Mouse (Mus musculus) 416B (cell line): ENCODE results near the gene Brsk1.

Experiments
- DNase-seq: peaks from one replicate; pipeline ENCODE4 v3.0.0; 2011; ENCODE audit warnings: low read depth

Brsk1 gene

DNA sequence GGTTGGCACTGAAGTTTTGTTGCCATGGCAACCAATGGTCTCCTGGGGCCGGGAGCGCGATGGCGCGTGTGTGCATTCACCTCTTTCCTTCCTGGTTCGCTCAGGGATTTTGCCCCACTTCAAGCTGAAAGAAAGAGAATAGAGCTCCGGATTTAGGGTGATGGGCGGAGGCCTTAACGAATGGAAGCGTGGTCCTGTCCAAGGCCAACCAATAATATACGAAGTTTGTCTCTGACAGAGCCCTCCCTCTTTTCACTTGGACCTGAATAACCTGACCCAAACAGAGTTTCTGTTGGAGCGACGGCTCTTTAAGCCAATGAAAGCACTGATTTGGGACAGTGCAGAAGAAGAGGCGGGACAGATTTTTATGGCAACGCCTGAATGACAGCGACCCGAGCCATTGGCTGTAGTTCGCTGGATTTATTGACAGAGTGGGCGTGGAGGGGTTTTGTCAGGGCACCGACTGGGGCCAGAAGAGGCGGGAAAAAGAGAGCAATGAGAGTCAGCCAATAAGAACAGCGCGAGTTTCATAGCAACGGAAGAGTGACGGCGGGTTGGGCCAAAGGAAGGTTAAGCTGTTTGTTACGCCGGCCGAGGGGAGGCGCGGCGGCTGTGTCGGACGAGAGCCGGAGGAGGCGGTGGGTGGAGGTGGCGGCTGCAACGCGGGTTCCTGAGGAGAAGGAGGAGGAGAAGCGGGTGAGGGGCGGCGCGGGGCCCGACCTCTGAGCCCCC lies 49.3 kb downstream of the Brsk1 start, which contains the start of gene Kmt5c:
TSS of gene Kmt5c (plus strand) at position 572 of the 732 bp plus-strand sequence.
- DNase-seq = peak; percentile 100

DNA sequence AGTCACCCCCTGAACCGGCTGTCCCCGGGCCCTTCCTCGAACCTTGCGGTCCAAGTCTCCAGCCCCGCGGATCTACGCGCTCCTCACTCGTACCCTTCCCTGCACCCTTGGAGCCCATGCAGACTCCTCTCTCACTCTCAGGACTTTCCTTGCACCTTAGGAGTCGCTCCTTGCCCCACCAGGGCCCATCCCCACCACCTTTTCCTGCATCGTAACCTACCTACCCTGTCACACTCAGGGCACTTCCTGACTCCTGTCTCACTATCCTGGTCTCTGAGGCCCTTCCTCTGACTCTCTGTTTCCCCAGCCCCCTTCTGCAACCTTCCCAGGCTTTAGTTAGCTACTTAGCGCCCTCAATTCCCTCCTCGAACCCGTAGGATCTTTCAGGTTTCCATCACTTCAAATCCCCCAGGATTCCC lies 49.9 kb downstream of the Brsk1 start:
- DNase-seq = no peak

DNA sequence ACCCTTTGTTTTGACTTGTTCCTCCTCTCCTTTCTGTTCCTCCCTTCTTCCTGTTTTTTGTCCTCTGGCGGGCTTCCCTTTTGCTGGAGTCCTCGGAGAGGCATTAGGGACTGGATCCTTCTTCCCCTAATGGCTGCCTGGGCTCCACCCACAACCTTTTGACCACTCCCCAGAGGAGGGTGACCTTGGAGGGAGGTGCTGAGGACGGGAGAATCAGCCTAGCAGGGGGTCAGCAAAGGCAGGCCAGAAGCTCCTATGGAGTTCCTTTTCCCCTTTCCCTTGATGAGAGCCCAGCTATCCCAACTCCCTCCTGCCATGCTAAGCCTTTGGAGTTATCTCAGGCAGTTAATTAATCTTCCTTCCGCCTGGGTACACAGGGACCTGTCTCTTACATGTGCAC lies 50.7 kb downstream of the Brsk1 start:
- peak; percentile 75 for DNase-seq

DNA sequence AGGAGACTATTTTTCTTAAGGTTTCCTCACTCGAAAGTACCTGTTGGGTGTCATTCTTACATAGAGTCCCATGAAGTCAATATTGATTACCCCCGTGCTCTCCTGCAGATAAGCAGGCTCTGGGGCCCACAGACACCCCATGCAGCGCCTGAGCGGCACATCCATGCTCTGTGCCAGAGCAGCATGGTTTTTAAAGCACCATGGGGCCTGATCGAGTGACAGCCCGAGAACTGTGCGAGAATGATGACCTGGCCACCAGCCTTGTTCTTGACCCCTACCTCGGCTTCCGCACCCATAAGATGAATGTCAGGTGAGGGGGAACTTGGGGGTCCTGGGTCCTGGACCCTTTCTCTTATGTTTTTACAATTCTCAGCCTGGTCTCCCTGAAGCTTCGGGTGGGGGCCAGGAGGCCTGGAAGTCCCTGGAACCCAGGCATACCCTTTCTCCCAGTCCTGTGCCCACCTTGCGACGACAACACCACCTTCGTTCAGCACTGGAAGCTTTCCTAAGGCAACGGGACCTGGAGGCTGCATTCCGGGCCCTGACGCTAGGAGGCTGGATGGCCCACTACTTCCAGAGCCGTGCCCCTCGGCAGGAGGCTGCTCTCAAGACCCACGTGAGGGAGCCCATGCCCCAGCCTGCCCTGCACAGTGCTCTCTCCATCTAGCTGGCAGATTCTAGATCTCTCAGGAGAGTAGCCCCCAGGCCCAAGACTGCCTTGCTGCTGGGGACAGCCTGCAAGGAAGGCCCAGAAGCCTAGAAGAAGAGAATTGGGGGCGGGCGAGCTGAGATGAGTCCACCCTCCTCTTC lies 51.5 kb downstream of the Brsk1 start:
- DNase-seq = no peak

- no peak for DNase-seq
Measured at GRCm38 (mm10) chr7:4742482-4742819, 52.0 kb downstream of the Brsk1 start.

DNA sequence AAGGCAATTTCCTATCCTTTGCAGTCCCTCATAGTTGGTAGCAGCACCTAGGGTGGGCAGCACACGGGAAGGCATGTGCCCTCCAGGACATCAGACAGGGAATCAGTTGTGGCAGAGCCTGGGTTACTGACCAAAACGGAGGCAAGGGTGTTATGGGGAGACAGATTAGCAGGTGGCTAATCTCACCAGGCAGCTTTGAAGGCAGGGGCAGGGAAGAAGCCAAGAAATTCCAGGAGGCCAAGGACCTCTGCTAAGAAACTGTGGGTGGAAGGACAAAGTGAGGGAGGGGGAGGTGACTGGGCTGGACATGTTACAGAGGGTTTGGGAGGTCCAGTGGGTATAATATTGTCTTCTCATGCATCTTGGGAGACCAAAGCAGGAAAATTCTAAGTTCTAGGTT lies 53.0 kb downstream of the Brsk1 start:
- DNase-seq = no peak

GRCm38 (mm10) chr7:4744886-4745285 lies 54.5 kb downstream of the Brsk1 start:
- no peak for DNase-seq

DNA sequence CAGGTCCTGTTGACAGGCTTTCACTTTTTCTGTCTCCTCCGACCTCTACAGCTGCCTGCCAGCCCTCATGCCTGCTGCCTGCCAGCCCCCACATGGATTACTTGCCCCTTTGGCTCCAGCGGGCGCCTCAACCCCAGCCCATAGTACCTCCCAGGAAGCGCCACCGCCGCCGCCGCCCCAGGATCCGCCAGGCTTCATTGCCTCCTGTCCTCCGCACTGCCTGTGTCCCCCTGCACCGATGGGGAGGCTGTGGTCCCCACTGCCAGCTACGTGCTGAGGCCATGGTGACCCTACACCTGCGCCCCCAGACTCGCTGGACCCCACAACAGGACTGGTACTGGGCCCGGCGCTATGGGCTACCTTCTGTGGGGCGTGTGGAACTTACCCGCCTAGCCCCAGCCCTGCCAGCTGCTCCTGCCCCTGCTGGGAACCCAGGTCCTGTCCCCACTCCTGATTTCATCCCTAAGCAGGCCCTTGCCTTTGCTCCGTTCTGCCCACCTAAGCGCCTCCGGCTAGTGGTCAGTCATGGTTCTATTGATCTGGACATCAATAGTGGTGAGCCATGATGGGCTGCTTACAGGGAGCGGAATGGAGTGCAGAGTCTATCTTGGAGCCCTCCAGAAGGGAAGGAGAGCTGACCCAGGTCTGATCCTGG lies 56.0 kb downstream of the Brsk1 start:
- DNase-seq = no peak

GRCm38 (mm10) chr7:4747156-4747899 lies 56.9 kb downstream of the Brsk1 start:
- DNase-seq = no peak

DNA sequence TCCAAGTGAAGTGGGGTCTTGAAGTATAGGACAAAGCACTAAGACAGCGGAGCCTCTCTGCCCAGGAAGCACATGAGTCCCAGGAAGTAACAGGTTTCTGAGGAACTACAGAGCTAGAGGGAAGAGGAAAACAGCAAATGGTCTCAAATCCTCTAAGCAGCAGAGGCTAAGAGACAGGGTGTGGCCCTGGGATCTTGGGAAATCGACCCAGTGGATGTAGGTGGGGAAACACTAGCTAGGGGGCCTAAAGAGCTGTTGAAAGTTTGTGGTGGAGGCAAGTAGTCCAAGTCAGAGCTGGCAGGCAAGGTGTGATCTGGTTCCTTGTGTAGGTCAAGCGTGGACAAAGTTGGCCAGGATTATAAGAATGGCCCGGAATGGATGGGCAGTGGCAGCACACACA lies 57.9 kb downstream of the Brsk1 start:
- DNase-seq = peak; percentile 24

GRCm38 (mm10) chr7:4749169-4749568 lies 58.8 kb downstream of the Brsk1 start:
- DNase-seq = peak; percentile 49

DNA sequence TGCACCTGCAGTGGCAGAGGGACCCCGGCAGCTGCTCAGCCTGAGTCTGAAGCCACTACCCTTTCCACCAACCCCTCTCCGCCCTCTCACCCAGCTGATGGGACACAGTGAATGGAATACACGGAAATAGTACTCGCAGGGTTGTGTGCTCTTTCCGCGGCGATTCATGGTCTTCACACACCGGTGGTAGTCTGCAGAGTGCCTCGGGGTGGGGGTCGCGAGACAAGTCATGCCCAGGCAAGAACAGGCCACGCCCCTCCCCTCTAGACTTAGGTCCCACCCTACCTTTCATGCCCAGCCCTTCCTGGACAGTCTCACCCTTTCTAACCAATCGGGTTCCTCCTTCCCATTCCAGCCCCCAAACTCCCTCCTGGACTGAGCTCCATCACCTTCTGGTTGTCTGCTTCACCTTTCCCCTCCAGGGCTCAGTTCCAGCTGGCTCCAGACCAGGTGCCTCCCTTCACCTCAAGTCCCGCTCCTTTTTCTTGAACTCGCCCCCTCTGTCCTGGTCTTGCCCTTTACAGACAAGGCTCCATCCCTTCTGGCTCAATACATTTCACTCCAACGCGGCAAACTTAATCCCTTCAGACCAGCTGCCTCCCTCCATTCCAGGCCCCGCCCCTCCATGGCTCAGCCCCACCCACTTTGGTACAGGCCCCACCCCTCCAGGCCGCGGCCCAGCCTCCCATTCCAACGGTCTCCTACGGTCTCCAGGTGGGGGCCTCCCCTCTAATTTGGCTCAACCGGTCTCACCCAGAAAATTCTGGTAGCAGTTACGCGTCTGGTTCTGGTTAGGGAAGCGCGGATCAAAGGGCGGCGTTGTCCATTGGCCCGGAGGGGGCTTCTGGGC lies 61.8 kb downstream of the Brsk1 start:
- DNase-seq = no peak

GRCm38 (mm10) chr7:4752821-4753570 lies 62.6 kb downstream of the Brsk1 start, which contains the start of gene Cox6b2:
Gene Cox6b2 (minus strand): TSS chr7:4753094.
- no peak for DNase-seq

GRCm38 (mm10) chr7:4759670-4760069 lies 69.3 kb downstream of the Brsk1 start:
- no peak for DNase-seq

GRCm38 (mm10) chr7:4764946-4765710 lies 74.7 kb downstream of the Brsk1 start:
- DNase-seq = no peak
